Mouse (Mus musculus): ENCODE results near the gene Fgfbp3.
"Not testable (repeated sequence)": the region's sequence is repeated elsewhere in the genome, so short reads cannot be mapped to it uniquely, and the experiment has no call there.

Fgfbp3 gene

DNA sequence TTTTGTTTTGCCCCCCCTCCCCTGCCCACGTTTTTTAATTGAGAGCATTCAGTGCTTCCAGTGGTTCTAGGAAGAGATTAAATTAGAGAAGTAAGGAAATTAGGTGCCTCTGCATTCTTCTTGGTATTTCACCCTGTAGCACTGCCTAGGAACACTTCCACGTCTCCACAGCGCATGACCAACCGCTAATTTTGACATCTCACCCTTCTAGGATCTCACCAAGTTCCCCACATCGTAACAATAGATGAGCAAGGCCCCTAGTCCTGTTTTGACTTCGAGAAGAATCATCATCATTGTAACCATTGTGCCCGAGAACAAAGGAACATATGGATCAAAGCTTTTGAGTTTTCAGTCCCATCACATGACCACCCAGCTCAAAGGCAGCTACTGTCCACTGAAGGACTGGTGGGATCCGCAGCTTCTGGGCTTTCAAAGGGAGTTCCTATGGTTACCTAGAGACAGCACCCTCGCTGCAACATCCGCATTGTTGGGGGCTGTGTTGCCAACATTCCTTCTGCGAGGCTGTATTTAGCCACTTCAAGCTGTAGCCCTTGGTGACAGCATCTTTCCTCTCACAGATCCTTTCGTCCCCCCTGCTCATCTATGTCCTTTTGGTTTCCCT lies 8.9 kb downstream of the Fgfbp3 start:
- DNase-seq (ENCODE audit: low spot score in 2 of 2), result no peak

DNA sequence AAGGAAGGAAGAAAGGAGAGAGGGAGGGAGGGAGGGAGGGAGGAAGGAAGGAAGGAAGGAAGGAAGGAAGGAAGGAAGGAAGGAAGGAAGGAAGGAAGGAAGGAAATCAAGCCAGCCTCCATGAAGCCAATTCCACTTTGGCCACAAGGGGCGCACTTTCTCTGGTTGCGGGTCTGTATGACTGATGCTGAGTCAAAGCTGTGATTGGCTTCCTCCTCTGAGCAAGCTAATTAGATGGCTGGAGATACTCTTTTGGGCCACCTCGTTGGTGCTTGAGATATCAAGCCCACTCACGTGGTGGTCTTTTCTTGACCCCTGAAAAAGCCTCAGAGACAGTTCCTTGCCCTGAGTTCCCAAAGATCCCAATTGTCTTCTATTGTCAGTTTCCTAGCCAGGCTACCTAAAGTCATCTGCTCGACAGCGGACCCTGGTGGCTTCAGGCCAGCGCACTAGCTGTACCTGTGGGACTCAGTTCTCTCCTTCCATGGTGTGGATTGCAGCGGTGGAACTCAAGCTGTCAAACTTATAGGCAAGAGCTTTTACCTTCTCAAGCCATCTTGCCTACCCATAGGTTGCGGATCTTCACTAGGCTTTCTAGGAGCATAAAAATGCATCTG lies 9.6 kb downstream of the Fgfbp3 start:
- no peak for DNase-seq (ENCODE audit: low spot score in 2 of 2)

- DNase-seq (ENCODE audit: low spot score in 2 of 2), result no peak
Measured at GRCm38 (mm10) chr19:36909150-36909549, 10.3 kb downstream of the Fgfbp3 start.

DNA sequence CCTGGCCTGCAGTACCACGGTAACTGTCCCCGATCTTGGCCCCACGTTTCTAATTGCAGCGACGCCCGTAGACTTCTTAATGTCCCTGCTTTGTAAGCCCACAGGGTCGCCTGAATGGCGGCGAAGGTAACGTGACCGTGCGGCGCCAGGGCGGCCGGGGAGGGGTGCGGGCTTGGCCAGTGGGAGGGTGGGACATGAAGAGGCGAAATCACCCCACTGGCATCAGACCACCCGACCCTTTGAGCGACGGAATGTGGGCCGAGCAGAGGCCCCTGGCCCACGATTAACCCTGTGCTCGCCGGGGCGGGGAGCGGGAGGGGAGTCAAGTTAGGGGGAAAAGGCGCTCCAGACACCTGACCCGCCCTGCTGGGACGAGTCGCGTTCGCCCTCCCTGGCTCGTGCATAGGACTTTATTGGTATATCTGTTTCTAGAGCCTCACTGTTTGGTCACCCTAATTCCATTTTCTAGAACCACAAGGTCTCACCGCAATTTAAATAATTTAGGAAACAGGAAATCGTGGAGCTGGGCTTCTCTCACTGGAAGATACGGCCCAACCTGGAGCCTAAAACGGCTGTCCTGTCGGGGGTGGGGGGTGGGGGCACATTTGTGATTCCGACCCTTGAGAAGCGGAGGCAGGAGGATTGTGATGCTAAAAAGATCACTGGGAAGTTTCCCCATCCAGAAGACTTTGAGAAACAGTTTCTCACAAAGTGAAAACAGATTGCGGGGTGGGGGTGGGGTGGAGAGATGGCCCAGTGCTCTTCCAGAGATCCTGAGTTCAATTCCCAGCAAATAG lies 15.0 kb downstream of the Fgfbp3 start:
- peak in 1 of 2 experiments; percentile 24 for DNase-seq (ENCODE audit: low spot score in 2 of 2)

GRCm38 (mm10) chr19:36903377-36903776 lies 16.0 kb downstream of the Fgfbp3 start:
- no peak for DNase-seq (ENCODE audit: low spot score in 2 of 2)

DNA sequence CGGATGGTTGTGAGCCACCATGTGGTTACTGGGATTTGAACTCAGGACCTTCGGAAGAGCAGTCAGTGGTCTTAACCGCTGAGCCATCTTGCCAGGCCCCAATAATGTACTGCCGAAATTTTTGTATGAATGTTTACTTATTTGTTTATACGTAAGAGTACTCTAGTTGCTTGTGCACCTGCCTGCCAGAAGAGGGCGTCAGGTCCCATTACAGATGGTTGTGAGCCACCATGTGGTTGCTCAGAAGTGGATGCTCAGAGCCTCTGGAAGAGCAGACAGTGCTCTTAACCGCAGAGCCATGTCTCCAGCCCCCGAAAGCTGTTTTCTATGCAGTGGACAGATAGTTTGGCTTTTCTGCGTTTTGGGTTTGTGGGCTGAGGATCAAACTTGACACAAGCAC lies 21.6 kb downstream of the Fgfbp3 start:
- no peak for DNase-seq (ENCODE audit: low spot score in 2 of 2)

DNA sequence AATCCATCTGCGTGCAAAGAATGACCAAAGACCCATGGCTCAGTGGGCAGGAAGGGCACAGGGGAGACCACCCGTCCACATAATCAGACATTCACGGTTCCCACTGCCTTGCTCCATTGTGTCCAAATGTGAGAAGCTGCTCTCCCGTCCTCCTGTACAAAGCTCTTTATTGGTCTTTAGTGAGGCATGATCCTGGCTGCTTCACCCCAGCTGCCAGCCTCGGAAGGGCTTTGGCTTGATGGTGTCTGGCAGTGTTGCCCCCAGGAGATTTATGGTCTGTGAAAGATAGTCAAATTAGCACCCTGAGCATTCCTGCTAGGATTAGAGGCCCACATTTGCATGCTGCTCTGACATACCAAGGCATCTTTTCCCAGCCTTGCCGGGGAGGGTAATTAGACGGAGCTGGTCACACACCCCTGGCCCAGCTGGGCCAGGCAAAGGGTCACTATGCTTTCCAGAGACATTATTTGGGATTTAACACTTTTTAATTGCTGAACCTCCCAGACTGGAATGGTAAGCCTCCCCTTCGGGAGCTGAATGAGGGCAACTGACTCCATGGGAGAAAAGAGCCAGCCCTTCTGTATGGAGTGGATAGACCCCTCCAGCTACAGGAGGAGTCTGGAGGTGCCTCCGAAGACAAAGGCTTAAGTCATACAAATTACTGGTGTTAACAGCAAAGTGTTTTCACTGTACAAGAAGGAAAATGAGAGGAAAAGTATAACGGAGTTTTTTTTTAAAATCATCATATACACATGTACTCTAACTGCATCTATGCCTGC lies 22.4 kb downstream of the Fgfbp3 start:
- DNase-seq (ENCODE audit: low spot score in 2 of 2), result no peak

DNA sequence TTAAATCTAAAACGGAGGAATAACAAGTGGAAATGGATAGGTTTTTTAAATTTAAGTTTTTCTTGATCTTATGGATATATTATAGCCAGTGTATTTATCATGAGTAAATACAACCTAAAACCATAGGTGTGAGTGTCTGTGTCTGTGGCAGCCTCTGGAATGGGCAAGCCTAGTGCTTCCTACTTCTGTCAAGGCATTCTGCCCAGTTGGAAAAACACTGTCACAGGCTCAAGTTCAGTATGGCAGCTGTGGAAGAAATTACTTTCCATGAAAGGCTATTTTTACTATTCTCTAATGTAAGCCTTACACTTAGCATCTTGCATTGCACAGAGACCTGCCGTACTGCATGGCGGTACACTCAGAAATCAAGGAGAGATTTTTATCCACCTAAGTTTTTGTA lies 27.7 kb downstream of the Fgfbp3 start:
- DNase-seq (ENCODE audit: low spot score in 2 of 2), result no peak

DNA sequence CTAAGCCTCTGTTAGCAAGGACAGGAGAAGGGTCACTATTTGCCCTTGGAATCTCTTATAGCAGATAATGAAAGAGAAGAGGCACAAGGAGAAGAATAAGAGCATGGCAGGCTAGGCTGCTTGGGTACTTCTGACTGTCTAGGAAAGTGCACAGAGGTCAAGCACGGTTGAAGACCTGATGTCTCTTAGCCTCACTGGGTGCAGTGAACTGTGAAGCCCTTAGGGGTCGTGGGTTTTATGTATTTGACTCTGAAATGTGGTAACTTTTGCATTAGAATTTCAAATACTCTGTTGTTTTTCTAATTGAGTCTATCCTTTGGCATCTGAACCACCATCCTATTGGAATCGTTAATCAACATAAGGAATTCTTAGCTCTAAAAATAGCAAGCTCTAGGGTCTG lies 31.7 kb downstream of the Fgfbp3 start:
- no peak for DNase-seq (ENCODE audit: low spot score in 2 of 2)

DNA sequence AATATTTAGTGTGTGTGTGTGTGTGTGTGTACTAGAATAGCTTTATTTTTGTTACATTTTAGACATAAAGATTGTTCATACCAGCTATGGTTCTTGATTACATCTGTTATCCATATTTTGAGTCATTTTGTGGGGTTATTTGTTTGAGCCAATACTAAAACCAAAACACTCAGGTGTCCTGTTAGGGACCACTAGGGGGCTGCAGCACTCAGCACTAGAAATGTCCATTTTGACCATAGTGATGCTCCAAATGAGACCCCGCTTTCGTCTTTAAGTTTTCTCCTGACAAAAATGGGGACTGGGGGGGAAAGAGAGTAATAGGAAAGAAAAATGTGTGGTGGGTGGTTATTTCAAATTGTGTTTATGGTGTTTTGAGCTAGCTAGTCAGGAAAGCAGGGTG lies 33.1 kb downstream of the Fgfbp3 start:
- DNase-seq (ENCODE audit: low spot score in 2 of 2), result no peak

DNA sequence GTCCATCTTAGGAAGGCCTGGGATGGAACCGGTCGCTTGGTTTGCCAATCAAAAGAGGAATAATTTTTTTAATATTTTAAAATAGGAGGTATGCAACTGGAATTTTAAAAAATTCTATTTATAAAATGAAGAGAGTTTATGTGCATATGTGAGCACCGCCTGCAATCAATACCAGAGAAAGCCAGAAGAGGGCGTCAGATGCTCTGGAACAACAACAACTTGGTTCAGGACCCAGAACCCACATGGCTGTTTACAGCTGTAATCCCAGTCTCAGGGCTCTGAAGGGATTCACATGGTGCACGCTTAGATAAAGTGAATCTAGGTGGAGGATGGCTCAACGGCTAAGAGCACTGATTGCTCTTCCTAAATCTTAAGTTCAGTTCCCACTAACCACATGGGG lies 36.3 kb downstream of the Fgfbp3 start:
- no peak for DNase-seq (ENCODE audit: low spot score in 2 of 2)

- DNase-seq (ENCODE audit: low spot score in 2 of 2), result peak in 1 of 2 experiments; percentile 3
Measured at GRCm38 (mm10) chr19:36878743-36879495, 40.5 kb downstream of the Fgfbp3 start.

GRCm38 (mm10) chr19:36877329-36877728 lies 42.1 kb downstream of the Fgfbp3 start:
- DNase-seq (ENCODE audit: low spot score in 2 of 2), result no peak

GRCm38 (mm10) chr19:36874651-36875050 lies 44.8 kb downstream of the Fgfbp3 start:
- DNase-seq (ENCODE audit: low spot score in 2 of 2), result no peak

- not testable (repeated sequence) for DNase-seq (ENCODE audit: low spot score in 2 of 2)
Measured at GRCm38 (mm10) chr19:36868675-36869074, 50.7 kb downstream of the Fgfbp3 start.
